ENCODE assay signal across 8 mouse cellular contexts in genomic region chr10:79989870-79990269, GRCm38 (mm10). TPM values are rescaled to one million over a fixed set of nuclear protein-coding genes. Genes with fewer than 3 reads are reported as not detected.
A peak's percentile ranks its signal among the peaks of the same experiment; 100 is the strongest.
DNase-seq lines count a peak whose midpoint lies in the region; ATAC-seq and TF ChIP-seq lines count a peak whose summit lies in the region.

No protein-coding gene starts in this region.

- no peaks in the 10 kb centered on the region for H3K9me3 ChIP-seq in ES-Bruce4 (replicated peaks; ENCODE audit: control insufficient read depth, insufficient read depth, low read length, poor library complexity, severe bottlenecking)
- no peaks in the 10 kb centered on the region for H3K9me3 ChIP-seq in hindbrain, postnatal 0 days (ENCODE audit: low read length)
- peaks cover 4% of the 10 kb centered on the region for H3K9me3 ChIP-seq in lung, embryonic 16.5 days (ENCODE audit: control insufficient read depth, low read length)

- no peak overlapping the region for H3K9ac ChIP-seq in ES-Bruce4 (ENCODE audit: low read depth, poor library complexity, severe bottlenecking)
- H3K9ac ChIP-seq in hindbrain, postnatal 0 days (replicated peaks; ENCODE audit: low read length), result no peak overlapping the region
- peak overlapping the region; percentile 93 for H3K9ac ChIP-seq in lung, embryonic 16.5 days (ENCODE audit: low read length)

- H3K4me1 ChIP-seq in ES-Bruce4 (ENCODE audit: control insufficient read depth, insufficient read depth, low read length), result peaks cover 4% of the 10 kb centered on the region
- H3K4me1 ChIP-seq in hindbrain, postnatal 0 days (ENCODE audit: insufficient read depth, low read length), result peaks cover 7% of the 10 kb centered on the region
- H3K4me1 ChIP-seq in lung, embryonic 16.5 days (replicated peaks; ENCODE audit: control insufficient read depth, insufficient read depth, low read length), result peaks cover 46% of the 10 kb centered on the region

- TF ChIP-seq CTCF in ES-Bruce4 (IDR thresholded peaks at IDR 0.05; ENCODE audit: low read depth, low read length), result no peak
- TF ChIP-seq CTCF in hindbrain, postnatal 0 days (IDR thresholded peaks at IDR 0.05; ENCODE audit: low read depth), result no peak

- WGBS in hindbrain, postnatal 0 days, result 19% methylated on average over 15 of the region's 15 CpGs
- 15% methylated on average over 15 of the region's 15 CpGs for WGBS in lung, embryonic 16.5 days

- DNase-seq in 3T3-L1 (ENCODE audit: low read depth, low spot score), result peak; percentile 92
- DNase-seq in hindbrain, postnatal 0 days (ENCODE audit: low spot score), result no peak
- DNase-seq in ovary, adult 18-20 months (ENCODE audit: low spot score), result no peak
- no peak for DNase-seq in cerebellum, postnatal 25 days
- DNase-seq in adrenal gland, adult (ENCODE audit: inconsistent age in 2 of 2, low spot score in 1 of 2), result no peak
- no peak for DNase-seq in right cerebral cortex, postnatal 25 days

- no peak for TF ChIP-seq EP300 in ES-Bruce4 (IDR thresholded peaks at IDR 0.05; ENCODE audit: insufficient read depth, low read depth, low read length)

- no peaks in the 10 kb centered on the region for H3K27me3 ChIP-seq in ES-Bruce4 (ENCODE audit: control insufficient read depth, insufficient read depth, low read length, poor library complexity, severe bottlenecking)
- peaks cover 22% of the 10 kb centered on the region for H3K27me3 ChIP-seq in hindbrain, postnatal 0 days (ENCODE audit: insufficient read depth, low read length)
- H3K27me3 ChIP-seq in lung, embryonic 16.5 days (ENCODE audit: control insufficient read depth, insufficient read depth, low read depth, low read length), result no peaks in the 10 kb centered on the region

- H3K36me3 ChIP-seq in ES-Bruce4 (ENCODE audit: control insufficient read depth, insufficient read depth, low read length, poor library complexity, severe bottlenecking), result no peaks in the 10 kb centered on the region
- no peaks in the 10 kb centered on the region for H3K36me3 ChIP-seq in hindbrain, postnatal 0 days (ENCODE audit: insufficient read depth, low read length)
- H3K36me3 ChIP-seq in lung, embryonic 16.5 days (ENCODE audit: control insufficient read depth, insufficient read depth, low read length), result peaks cover 41% of the 10 kb centered on the region

- H3K27ac ChIP-seq in ES-Bruce4 (ENCODE audit: insufficient read depth, low read length), result no peak overlapping the region
- no peak overlapping the region for H3K27ac ChIP-seq in hindbrain, postnatal 0 days
- H3K27ac ChIP-seq in lung, embryonic 16.5 days (ENCODE audit: low read length), result peak overlapping the region; percentile 98

- ATAC-seq in hindbrain, postnatal 0 days, result no peak
- peak; percentile 40 for ATAC-seq in lung, embryonic 16.5 days (ENCODE audit: low read depth)

- peak overlapping the region; percentile 67; the same call in 1 of the 2 replicates for H3K4me2 ChIP-seq in hindbrain, postnatal 0 days (ENCODE audit: low read depth, low read length)
- peak overlapping the region; percentile 67 for H3K4me2 ChIP-seq in lung, embryonic 16.5 days (ENCODE audit: low read depth, low read length)

- no peak for TF ChIP-seq POLR2A in ES-Bruce4 (IDR thresholded peaks at IDR 0.05; ENCODE audit: insufficient read depth, low read length)

- H3K4me3 ChIP-seq in ES-Bruce4 (ENCODE audit: low read depth, low read length), result 0 out of 2 replicates have a peak overlapping the region, but pooled peaks have one; percentile 0
- no peak overlapping the region for H3K4me3 ChIP-seq in hindbrain, postnatal 0 days (ENCODE audit: low read length)
- H3K4me3 ChIP-seq in lung, embryonic 16.5 days (ENCODE audit: low read length), result peak overlapping the region; percentile 90

RNA-seq across cellular contexts. Expression of gene Cnn2, which starts 1.5 kb away (rescaled TPM):
- polyA plus RNA-seq in ES-Bruce4 (2011; ENCODE audit: insufficient read depth, insufficient read length, low read depth, missing spikeins), result 156 and 164 TPM in 2 replicates
- 17.2 and 17.9 TPM in 2 replicates for total RNA-seq in hindbrain, postnatal 0 days (2014; rRNA removed)
- 15.0 and 16.4 TPM in 2 replicates for polyA plus RNA-seq in hindbrain, postnatal 0 days (2015; fragmentation: Nextera tagmentation; extraction: Ambion mirVana)
- 401 and 405 TPM in 2 replicates for polyA plus RNA-seq in lung, embryonic 16.5 days (2015; fragmentation: Nextera tagmentation; extraction: Ambion mirVana)

RNA-seq across cellular contexts. Expression of gene Tmem259, which starts 5.7 kb away (rescaled TPM):
- polyA plus RNA-seq in ES-Bruce4 (2011; ENCODE audit: insufficient read depth, insufficient read length, low read depth, missing spikeins), result 54.6 and 61.1 TPM in 2 replicates
- total RNA-seq in hindbrain, postnatal 0 days (2014; rRNA removed), result 161 and 179 TPM in 2 replicates
- 25.6 and 27.1 TPM in 2 replicates for polyA plus RNA-seq in hindbrain, postnatal 0 days (2015; fragmentation: Nextera tagmentation; extraction: Ambion mirVana)
- polyA plus RNA-seq in lung, embryonic 16.5 days (2015; fragmentation: Nextera tagmentation; extraction: Ambion mirVana), result 7.3 and 9.0 TPM in 2 replicates

RNA-seq across cellular contexts. Expression of gene Abca7, which starts 6.4 kb away (rescaled TPM):
- 10.6 and 11.0 TPM in 2 replicates for polyA plus RNA-seq in ES-Bruce4 (2011; ENCODE audit: insufficient read depth, insufficient read length, low read depth, missing spikeins)
- total RNA-seq in hindbrain, postnatal 0 days (2014; rRNA removed), result 11.6 and 19.1 TPM in 2 replicates
- polyA plus RNA-seq in hindbrain, postnatal 0 days (2015; fragmentation: Nextera tagmentation; extraction: Ambion mirVana), result 2.3 and 2.4 TPM in 2 replicates
- 4.9 and 5.6 TPM in 2 replicates for polyA plus RNA-seq in lung, embryonic 16.5 days (2015; fragmentation: Nextera tagmentation; extraction: Ambion mirVana)

RNA-seq across cellular contexts. Expression of gene Grin3b, which starts 19.4 kb away (rescaled TPM):
- polyA plus RNA-seq in ES-Bruce4 (2011; ENCODE audit: insufficient read depth, insufficient read length, low read depth, missing spikeins), result not detected in 2 replicates
- 0.68 and 0.97 TPM in 2 replicates for total RNA-seq in hindbrain, postnatal 0 days (2014; rRNA removed)
- 0.20 and 0.51 TPM in 2 replicates for polyA plus RNA-seq in hindbrain, postnatal 0 days (2015; fragmentation: Nextera tagmentation; extraction: Ambion mirVana)
- 0.25 and 0.75 TPM in 2 replicates for polyA plus RNA-seq in lung, embryonic 16.5 days (2015; fragmentation: Nextera tagmentation; extraction: Ambion mirVana)

RNA-seq across cellular contexts. Expression of gene Arhgap45, which starts 26.6 kb away (rescaled TPM):
- polyA plus RNA-seq in ES-Bruce4 (2011; ENCODE audit: insufficient read depth, insufficient read length, low read depth, missing spikeins), result 6.5 and 6.9 TPM in 2 replicates
- total RNA-seq in hindbrain, postnatal 0 days (2014; rRNA removed), result 2.9 and 3.3 TPM in 2 replicates
- 1.7 and 1.8 TPM in 2 replicates for polyA plus RNA-seq in hindbrain, postnatal 0 days (2015; fragmentation: Nextera tagmentation; extraction: Ambion mirVana)
- 18.1 and 21.8 TPM in 2 replicates for polyA plus RNA-seq in lung, embryonic 16.5 days (2015; fragmentation: Nextera tagmentation; extraction: Ambion mirVana)
